Mouse (Mus musculus) stomach, postnatal 0 days (tissue): ENCODE measurements around the gene Mgst2. TPM values are rescaled to one million over a fixed set of nuclear protein-coding genes. Genes with fewer than 3 reads are reported as not detected.

Source experiments
- ATAC-seq: fragments of 200-750 bp; cut with Nextera tagmentation; 2 replicates; pipeline ENCODE4 v1.8.0; 2017; ENCODE audit not compliant: low FRiP score, low TSS enrichment
- DNase-seq: peaks from one replicate; pipeline ENCODE4 v3.0.0-alpha.2; 2016; ENCODE audit warnings: low spot score
- H3K27ac ChIP-seq: fragments of 300-500 bp; sonication (generic); replicated peaks from 2 replicates; pipeline ENCODE4 v1.5.1; 2014; ENCODE audit warnings: mild to moderate bottlenecking, control low read depth
- H3K27me3 ChIP-seq: fragments of 300-500 bp; sonication (generic); 2 replicates; pipeline ENCODE4 v1.6.1; 2014; ENCODE audit warnings: low read length; ENCODE audit not compliant: control insufficient read depth, insufficient read depth
- H3K36me3 ChIP-seq: fragments of 300-500 bp; sonication (generic); 2 replicates; pipeline ENCODE4 v1.6.1; 2014; ENCODE audit warnings: low read length, mixed read lengths; ENCODE audit not compliant: control insufficient read depth, insufficient read depth
- H3K4me1 ChIP-seq: fragments of 300-500 bp; sonication (generic); replicated peaks from 2 replicates; pipeline ENCODE4 v1.6.1; 2014; ENCODE audit warnings: antibody characterized with exemption; ENCODE audit not compliant: control insufficient read depth, insufficient read depth
- H3K4me2 ChIP-seq: fragments of 300-500 bp; sonication (generic); replicated peaks from 2 replicates; pipeline ENCODE4 v1.6.1; 2014; ENCODE audit warnings: low read depth, mild to moderate bottlenecking, control low read depth, moderate library complexity
- H3K4me3 ChIP-seq: fragments of 300-500 bp; sonication (generic); 2 replicates; pipeline ENCODE4 v1.5.1; 2014; ENCODE audit warnings: low read depth, low read length, control low read depth
- H3K9ac ChIP-seq: fragments of 300-500 bp; sonication (generic); 2 replicates; pipeline ENCODE4 v1.6.1; 2014; ENCODE audit warnings: mild to moderate bottlenecking, low read length, control low read depth, mixed read lengths
- H3K9me3 ChIP-seq: fragments of 300-500 bp; sonication (generic); 2 replicates; pipeline ENCODE4 v1.6.1; 2016; ENCODE audit warnings: low read length; ENCODE audit not compliant: control insufficient read depth
- CTCF ChIP-seq: IDR thresholded peaks from 2 replicates; pipeline ENCODE4 v1.5.1; 2016; ENCODE audit warnings: antibody characterized with exemption, low read depth, mild to moderate bottlenecking, moderate library complexity
- EP300 ChIP-seq: optimal IDR thresholded peaks from 2 replicates; pipeline ENCODE3; 2016; ENCODE audit warnings: antibody characterized with exemption
- WGBS: fragments of 180-500 bp; shearing (Covaris S2); extraction: QIAGEN DNeasy Blood & Tissue Kit; methylation state at CpG from one replicate; pipeline ENCODE4 v1.1.7; 2014; 5-methylcytosine and 5-hydroxymethylcytosine counted together
- polyA plus RNA-seq: library from polyadenylated mRNA; unstranded; fragments of >200 nt; fragmentation: Nextera tagmentation; extraction: Ambion mirVana; gene quantifications from 2 replicates; pipeline ENCODE4 v1.2.1, GENCODE M21; 2015

Mgst2 gene
- polyA plus RNA-seq, 1 experiment from 2014 or later = 264 TPM

DNA sequence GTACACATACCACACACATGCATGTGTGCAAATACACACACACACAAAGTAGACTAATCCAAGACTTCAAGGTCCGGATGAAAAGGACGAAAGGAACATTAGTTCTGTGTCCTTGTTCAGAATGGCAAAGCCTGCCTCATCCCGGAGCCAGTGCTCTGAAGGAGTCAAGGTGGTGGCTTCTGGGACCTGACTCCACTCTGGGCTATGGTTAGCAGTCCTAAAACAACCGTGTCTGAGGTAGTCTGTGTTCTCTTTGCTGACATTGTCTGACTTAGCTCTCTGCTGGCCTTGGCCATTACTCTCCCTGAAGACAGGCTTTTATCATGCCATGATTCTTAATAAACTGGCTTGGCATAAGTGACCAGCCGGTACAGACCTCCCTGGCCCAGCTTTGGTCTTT, 745 bp upstream of the Mgst2 start:
- no peak overlapping the region for H3K4me2 ChIP-seq
- no peaks in the 10 kb centered on the region for H3K9me3 ChIP-seq
- no peak overlapping the region for H3K9ac ChIP-seq
- H3K27ac ChIP-seq = no peak overlapping the region
- no peaks in the 10 kb centered on the region for H3K27me3 ChIP-seq
- ATAC-seq (no peak), DNase-seq (no peak)
- H3K4me1 ChIP-seq = no peaks in the 10 kb centered on the region; the same call in 1 of the 2 replicates
- no peak overlapping the region for H3K4me3 ChIP-seq
- TF ChIP-seq EP300 (no peak), CTCF (no peak)
- no peaks in the 10 kb centered on the region for H3K36me3 ChIP-seq
- 78% methylated on average over 5 of the region's 5 CpGs for WGBS

- Histone ChIP-seq H3K4me2 (peak overlapping the region; percentile 38; the same call in 1 of the 2 replicates), H3K9me3 (no peaks in the 10 kb centered on the region), H3K27me3 (no peaks in the 10 kb centered on the region), H3K36me3 (no peaks in the 10 kb centered on the region), H3K4me3 (peak overlapping the region; percentile 18), H3K9ac (no peak overlapping the region; the same call in 1 of the 2 replicates), H3K4me1 (no peaks in the 10 kb centered on the region; the same call in 1 of the 2 replicates), H3K27ac (peak overlapping the region; percentile 72)
- TF ChIP-seq CTCF (no peak), EP300 (no peak)
- DNase-seq (peak; percentile 73), ATAC-seq (peak; percentile 94)
- WGBS = 53% methylated on average over 3 of the region's 3 CpGs
Observed at GRCm38 (mm10) chr3:51660821-51661276, 689 bp downstream of the Mgst2 start.

- Histone ChIP-seq H3K27ac (peak overlapping the region; percentile 72), H3K4me2 (peak overlapping the region; percentile 38), H3K9ac (peak overlapping the region; percentile 41), H3K36me3 (no peaks in the 10 kb centered on the region), H3K4me1 (no peaks in the 10 kb centered on the region; the same call in 1 of the 2 replicates), H3K27me3 (no peaks in the 10 kb centered on the region), H3K9me3 (no peaks in the 10 kb centered on the region), H3K4me3 (peak overlapping the region; percentile 18)
- DNase-seq (no peak), ATAC-seq (no peak)
- no peak for TF ChIP-seq EP300
- no peak for TF ChIP-seq CTCF
- WGBS = 25% methylated on average over 5 of the region's 5 CpGs
Observed at GRCm38 (mm10) chr3:51661376-51661775, 1.2 kb downstream of the Mgst2 start.

- 48% methylated on average over 11 of the region's 11 CpGs for WGBS
- no peak for ATAC-seq
- peak overlapping the region; percentile 47; the same call in 1 of the 2 replicates for H3K9ac ChIP-seq
Observed at GRCm38 (mm10) chr3:51661880-51662550, 1.9 kb downstream of the Mgst2 start.

GRCm38 (mm10) chr3:51662557-51662956, 2.4 kb downstream of the Mgst2 start:
- Histone ChIP-seq H3K9ac (peak overlapping the region; percentile 38; the same call in 1 of the 2 replicates), H3K27ac (peak overlapping the region; percentile 72), H3K4me1 (no peaks in the 10 kb centered on the region; the same call in 1 of the 2 replicates), H3K9me3 (no peaks in the 10 kb centered on the region), H3K27me3 (no peaks in the 10 kb centered on the region), H3K4me3 (peak overlapping the region; percentile 18; the same call in 1 of the 2 replicates), H3K4me2 (peak overlapping the region; percentile 38), H3K36me3 (no peaks in the 10 kb centered on the region)
- TF ChIP-seq EP300 = no peak
- TF ChIP-seq CTCF = no peak
- DNase-seq (no peak), ATAC-seq (no peak)
- 35% methylated on average over 6 of the region's 6 CpGs for WGBS

More at GRCm38 (mm10) chr3:51661880-51662550, 1.9 kb downstream of the Mgst2 start:
- H3K4me1 ChIP-seq = no peaks in the 10 kb centered on the region; the same call in 1 of the 2 replicates
- no peak for DNase-seq
- H3K36me3 ChIP-seq = no peaks in the 10 kb centered on the region
- H3K9me3 ChIP-seq = no peaks in the 10 kb centered on the region
- H3K27ac ChIP-seq = peak overlapping the region; percentile 72
- H3K4me3 ChIP-seq = peak overlapping the region; percentile 18
- H3K4me2 ChIP-seq = peak overlapping the region; percentile 38
- no peak for TF ChIP-seq EP300
- no peak for TF ChIP-seq CTCF
- H3K27me3 ChIP-seq = no peaks in the 10 kb centered on the region

DNA sequence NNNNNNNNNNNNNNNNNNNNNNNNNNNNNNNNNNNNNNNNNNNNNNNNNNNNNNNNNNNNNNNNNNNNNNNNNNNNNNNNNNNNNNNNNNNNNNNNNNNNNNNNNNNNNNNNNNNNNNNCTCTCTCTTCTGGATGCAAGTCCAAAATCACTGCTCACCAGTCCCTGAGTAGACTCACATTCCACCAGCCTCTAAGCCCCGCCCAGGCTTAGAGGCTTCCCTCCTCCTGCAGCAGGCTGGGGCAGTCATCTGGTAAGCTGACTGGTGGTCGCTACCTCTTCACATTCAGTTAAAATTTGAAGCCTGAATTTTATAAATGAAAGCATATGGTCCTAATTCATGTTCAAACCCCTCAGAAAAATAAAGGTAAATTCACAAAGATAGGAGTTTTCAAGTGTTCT, 8.4 kb downstream of the Mgst2 start:
- Histone ChIP-seq H3K27ac (no peak overlapping the region), H3K27me3 (no peaks in the 10 kb centered on the region), H3K4me2 (no peak overlapping the region), H3K9me3 (no peaks in the 10 kb centered on the region), H3K9ac (no peak overlapping the region), H3K4me1 (no peaks in the 10 kb centered on the region; the same call in 1 of the 2 replicates), H3K36me3 (no peaks in the 10 kb centered on the region), H3K4me3 (no peak overlapping the region)
- WGBS = 23% methylated on average over 2 of the region's 2 CpGs
- no peak for ATAC-seq
- no peak for DNase-seq
- TF ChIP-seq EP300 = no peak
- no peak for TF ChIP-seq CTCF
